13 mouse cellular contexts compared by ENCODE assay signal in the genomic region with DNA sequence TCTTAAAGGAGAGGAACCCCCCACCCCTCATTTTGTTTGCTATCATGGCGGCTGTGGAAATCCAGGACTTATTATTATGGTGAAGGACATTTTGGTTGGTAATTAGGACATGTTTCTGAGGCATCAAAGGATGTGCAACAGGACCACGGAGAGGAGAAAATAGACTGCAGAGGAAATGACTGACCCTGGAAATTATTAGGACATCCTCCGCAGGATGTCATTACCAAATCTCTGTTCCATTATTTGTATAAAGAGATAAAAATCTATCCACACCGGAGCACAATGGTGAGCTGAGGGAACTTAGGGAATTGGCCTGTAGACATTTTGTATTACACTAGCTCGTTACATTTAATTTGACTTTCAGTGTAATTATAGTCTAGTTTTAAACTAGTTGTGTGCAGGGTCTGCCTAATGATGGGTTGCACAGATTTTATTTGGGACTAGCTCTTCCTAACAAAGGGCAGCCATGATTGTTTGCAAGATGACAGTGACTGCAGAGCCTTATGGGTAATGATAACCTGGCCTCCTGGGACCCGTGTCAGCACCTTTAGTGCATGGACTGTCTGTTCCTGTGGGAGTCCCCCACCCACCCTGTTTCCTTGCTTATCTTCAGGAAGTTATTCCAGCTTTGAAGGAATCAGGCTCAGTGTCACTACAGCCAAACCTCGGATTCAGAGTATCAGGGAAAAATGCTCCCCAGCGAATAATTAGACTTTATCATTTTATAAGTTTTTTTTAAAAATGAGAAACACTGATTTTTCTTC. TPM values are rescaled to one million over a fixed set of nuclear protein-coding genes. Genes with fewer than 3 reads are reported as not detected.
DNase-seq lines count a peak whose midpoint lies in the region; ATAC-seq and TF ChIP-seq lines count a peak whose summit lies in the region.
"Had no signal": no experiment of that assay in that cellular context is flagged by ENCODE, and none has a peak within 500 bp of the region (broad histone marks: within the 10 kb centered on the region; RNA-seq: fewer than 3 reads in every experiment).

No protein-coding gene starts in this region.

- no peak for TF ChIP-seq CTCF in layer of hippocampus, adult 2 months (conservative IDR thresholded peaks at IDR 0.05)
- TF ChIP-seq CTCF in stomach, postnatal 0 days (IDR thresholded peaks at IDR 0.05; ENCODE audit: low read depth), result no peak

- peaks cover 17% of the 10 kb centered on the region for H3K4me1 ChIP-seq in heart, embryonic 16.5 days (ENCODE audit: control insufficient read depth, insufficient read depth, low read length)
- no peaks in the 10 kb centered on the region for H3K4me1 ChIP-seq in stomach, postnatal 0 days (replicated peaks; ENCODE audit: control insufficient read depth, insufficient read depth)

- H3K79me2 ChIP-seq in myocyte (ENCODE audit: control insufficient read depth, insufficient read depth), result peaks cover 31% of the 10 kb centered on the region

- ATAC-seq in heart, embryonic 16.5 days (replicated peaks; ENCODE audit: extremely low read depth, insufficient read depth, low FRiP score), result peak; percentile 71
- ATAC-seq in stomach, postnatal 0 days (ENCODE audit: low FRiP score, low TSS enrichment), result no peak

- H3K9ac ChIP-seq in heart, embryonic 16.5 days (ENCODE audit: low read length), result no peak overlapping the region
- H3K9ac ChIP-seq in stomach, postnatal 0 days (ENCODE audit: low read length), result no peak overlapping the region
- H3K9ac ChIP-seq: midbrain, embryonic 12.5 days had no signal

- peak overlapping the region; percentile 5 for H3K4me3 ChIP-seq in layer of hippocampus, adult 2 months
- peak overlapping the region; percentile 21 for H3K4me3 ChIP-seq in heart, embryonic 16.5 days (ENCODE audit: low read length)
- H3K4me3 ChIP-seq in myocyte, result peak overlapping the region; percentile 2
- no peak overlapping the region for H3K4me3 ChIP-seq in stomach, postnatal 0 days (ENCODE audit: low read depth, low read length)
- H3K4me3 ChIP-seq: midbrain, embryonic 12.5 days had no signal

- peak overlapping the region; percentile 73 for H3K27ac ChIP-seq in layer of hippocampus, adult 2 months
- H3K27ac ChIP-seq in heart, embryonic 16.5 days (ENCODE audit: low read length), result peak overlapping the region; percentile 62
- H3K27ac ChIP-seq in stomach, postnatal 0 days (replicated peaks), result no peak overlapping the region
- H3K27ac ChIP-seq: midbrain, embryonic 12.5 days had no signal

- DNase-seq in adrenal gland, postnatal 14 days, result peak; percentile 16
- no peak for DNase-seq in adrenal gland, postnatal 25 days
- DNase-seq in layer of hippocampus, adult 2 months (ENCODE audit: low spot score in 2 of 2), result no peak
- no peak for DNase-seq in layer of hippocampus, postnatal 25 days (ENCODE audit: extremely low spot score in 1 of 2, low spot score in 1 of 2)
- DNase-seq in stomach, postnatal 0 days (ENCODE audit: low spot score), result no peak
- DNase-seq in embryo, embryonic 10.5 days (ENCODE audit: low spot score), result no peak
- DNase-seq: B cell, adult 2 months; cerebellum, adult 11 months; retina, postnatal 1 day had no signal

- H3K27me3 ChIP-seq in heart, embryonic 16.5 days (ENCODE audit: control insufficient read depth, insufficient read depth, low read length), result no peaks in the 10 kb centered on the region
- no peaks in the 10 kb centered on the region for H3K27me3 ChIP-seq in myocyte (ENCODE audit: control insufficient read depth, insufficient read depth, insufficient read length)
- no peaks in the 10 kb centered on the region for H3K27me3 ChIP-seq in stomach, postnatal 0 days (ENCODE audit: control insufficient read depth, insufficient read depth, low read length)
- H3K27me3 ChIP-seq: midbrain, embryonic 12.5 days had no signal

- peak overlapping the region; percentile 49 for H3K4me2 ChIP-seq in heart, embryonic 16.5 days (ENCODE audit: low read depth, low read length)
- peak overlapping the region; percentile 71 for H3K4me2 ChIP-seq in myocyte (ENCODE audit: low read depth)
- H3K4me2 ChIP-seq in stomach, postnatal 0 days (replicated peaks; ENCODE audit: low read depth), result no peak overlapping the region; the same call in 1 of the 2 replicates
- H3K4me2 ChIP-seq: midbrain, embryonic 12.5 days had no signal

- no peak for TF ChIP-seq EP300 in stomach, postnatal 0 days (optimal IDR thresholded peaks at IDR 0.05)

- H3K9me3 ChIP-seq in heart, embryonic 16.5 days (replicated peaks; ENCODE audit: control insufficient read depth, low read length), result no peaks in the 10 kb centered on the region; the same call in 1 of the 2 replicates
- H3K9me3 ChIP-seq in stomach, postnatal 0 days (ENCODE audit: control insufficient read depth, low read length), result no peaks in the 10 kb centered on the region
- H3K9me3 ChIP-seq: G1E; midbrain, embryonic 12.5 days had no signal

- 58% methylated on average over 8 of the region's 8 CpGs for WGBS in heart, embryonic 16.5 days
- WGBS in stomach, postnatal 0 days, result 66% methylated on average over 8 of the region's 8 CpGs

- no peak overlapping the region for H3ac ChIP-seq in myocyte (ENCODE audit: control insufficient read depth, insufficient read length)

- no peaks in the 10 kb centered on the region for H3K36me3 ChIP-seq in heart, embryonic 16.5 days (ENCODE audit: control insufficient read depth, insufficient read depth)
- H3K36me3 ChIP-seq in myocyte (ENCODE audit: control insufficient read depth, insufficient read depth), result no peaks in the 10 kb centered on the region
- H3K36me3 ChIP-seq in stomach, postnatal 0 days (ENCODE audit: control insufficient read depth, insufficient read depth, low read length), result no peaks in the 10 kb centered on the region
- H3K36me3 ChIP-seq: G1E; midbrain, embryonic 12.5 days had no signal

- TF ChIP-seq POLR2A in myocyte (IDR thresholded peaks at IDR 0.05; ENCODE audit: insufficient read length, low read depth), result no peak

TF ChIP-seq in myocyte, 11 proteins besides CTCF, POLR2A, EP300 and RAD21:
- TF ChIP-seq SRF (IDR thresholded peaks at IDR 0.05; ENCODE audit: control insufficient read depth, insufficient read length, low read depth), result no peak

RNA-seq across cellular contexts. Expression of a gene that starts 38.4 kb away (rescaled TPM):
- total RNA-seq in adrenal gland, postnatal 14 days (2021), result 21.6 and 23.3 TPM in 2 replicates
- total RNA-seq in adrenal gland, postnatal 25 days (2021), result 20.9 and 22.6 TPM in 2 replicates
- 10 to 100 TPM; 52.2 to 59.9 TPM for total RNA-seq in layer of hippocampus, adult 2 months (2021)
- 10 to 100 TPM; 44.7 to 50.8 TPM for total RNA-seq in layer of hippocampus, postnatal 25 days (2021)
- 40.1 and 42.5 TPM in 2 replicates for polyA plus RNA-seq in heart, embryonic 16.5 days (2015; fragmentation: Nextera tagmentation; extraction: Ambion mirVana)
- 28.8 TPM for polyA plus RNA-seq in myocyte (2012; fragmentation: generic; extraction: Trizol)
- polyA plus RNA-seq in stomach, postnatal 0 days (2015; fragmentation: Nextera tagmentation; extraction: Ambion mirVana), result 26.9 and 27.1 TPM in 2 replicates
